Mouse (Mus musculus) neutrophil, adult 5-6 weeks (primary cell): Measurements from ENCODE around the gene Insm2. TPM values are rescaled to one million over a fixed set of nuclear protein-coding genes. Genes with fewer than 3 reads are reported as not detected.
"Not testable (repeated sequence)": the region's sequence is repeated elsewhere in the genome, so short reads cannot be mapped to it uniquely, and the experiment has no call there.

Source experiments
- ATAC-seq: fragments of 151-379, 151-347 bp; 2 replicates; pipeline ENCODE4 v1.8.0; 2017; ENCODE audit warnings: mild to moderate bottlenecking, moderate TSS enrichment; ENCODE audit not compliant: insufficient number of reproducible peaks, poor library complexity, low FRiP score, severe bottlenecking; ENCODE audit errors: extremely low read depth
- total RNA-seq: library from RNA; stranded (forward); fragments of 200-1000 nt; gene quantifications from 2 replicates; pipeline ENCODE4 v1.2.3, GENCODE M21; 2017

Gene Insm2
- 0.12 TPM in 1 of 2 replicates, not detected in the other for total RNA-seq

DNA sequence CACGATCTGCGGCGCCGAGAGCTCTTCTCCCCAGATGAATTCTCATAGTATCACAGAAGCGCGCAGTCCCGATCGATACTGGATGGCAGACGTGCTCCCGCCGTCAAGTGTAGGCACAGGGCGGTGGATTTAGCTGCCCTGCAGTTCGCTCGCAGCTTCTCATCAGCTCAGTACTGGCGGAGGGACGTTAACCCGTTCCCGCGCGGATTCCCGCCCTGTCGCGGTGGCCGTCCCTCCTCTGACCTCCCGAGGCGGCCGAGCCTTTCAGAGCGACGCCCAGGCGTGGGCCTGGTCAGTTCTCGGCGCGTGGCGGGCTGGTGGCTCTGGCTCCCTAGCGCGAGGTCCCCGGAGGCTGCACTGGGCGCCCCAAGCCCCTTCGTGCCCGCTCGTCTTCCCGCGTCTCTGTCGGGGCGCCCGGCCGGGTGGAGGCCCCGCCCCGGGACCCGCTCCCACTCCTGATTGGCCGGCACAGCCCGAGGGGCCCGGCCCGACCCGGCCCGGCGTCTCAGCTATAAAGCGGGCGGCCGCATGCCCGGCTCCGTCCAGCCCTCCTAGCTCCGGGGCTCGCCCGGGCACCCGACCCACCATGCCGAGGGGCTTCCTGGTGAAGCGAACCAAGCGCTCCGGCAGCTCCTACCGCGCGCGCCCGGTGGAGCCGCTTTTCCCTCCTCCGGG, at the start of gene Insm2:
Gene Insm2, plus strand, starts transcription at position 541 of the 675 bp plus-strand sequence.
- ATAC-seq, result no peak

DNA sequence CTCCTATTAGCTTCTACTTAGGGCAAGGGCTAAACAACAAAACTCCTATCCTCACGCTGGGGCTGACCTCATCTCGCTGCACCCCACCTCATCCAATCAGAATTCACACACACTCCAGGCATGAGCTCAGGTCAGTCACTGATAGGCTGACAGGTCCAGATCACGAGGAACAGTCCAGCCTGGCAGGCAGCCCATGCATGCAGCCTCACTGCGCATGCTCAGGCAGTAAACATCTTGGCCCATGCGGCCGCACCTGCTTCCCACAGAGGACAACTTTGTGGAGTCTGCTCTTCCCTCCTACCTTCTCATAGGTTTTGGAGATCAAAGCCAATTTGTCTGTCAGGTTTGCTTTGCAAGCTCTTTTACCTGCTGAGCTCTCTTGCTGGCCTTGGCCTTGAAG, 44.3 kb upstream of the Insm2 start:
- not testable (repeated sequence) for ATAC-seq

DNA sequence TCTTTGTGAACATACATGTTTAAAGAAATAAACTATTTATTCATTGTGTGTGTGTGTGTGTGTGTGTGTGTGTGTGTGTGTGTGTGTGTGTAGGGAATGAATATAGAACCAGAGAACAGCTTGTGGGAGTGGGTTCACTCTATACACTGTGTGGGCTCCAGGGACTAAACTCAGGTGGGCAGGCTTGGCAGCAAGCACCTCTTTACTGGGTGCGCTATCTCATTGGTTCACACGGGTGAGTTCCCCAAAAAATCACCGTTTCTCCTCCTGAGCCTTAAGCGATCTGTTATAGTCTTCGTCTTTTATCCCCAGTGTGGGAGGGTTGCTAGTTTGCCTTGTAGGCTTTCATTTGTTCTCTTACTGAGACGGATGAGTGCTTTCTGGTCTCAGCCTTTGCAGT, 41.4 kb upstream of the Insm2 start:
- ATAC-seq, result no peak

DNA sequence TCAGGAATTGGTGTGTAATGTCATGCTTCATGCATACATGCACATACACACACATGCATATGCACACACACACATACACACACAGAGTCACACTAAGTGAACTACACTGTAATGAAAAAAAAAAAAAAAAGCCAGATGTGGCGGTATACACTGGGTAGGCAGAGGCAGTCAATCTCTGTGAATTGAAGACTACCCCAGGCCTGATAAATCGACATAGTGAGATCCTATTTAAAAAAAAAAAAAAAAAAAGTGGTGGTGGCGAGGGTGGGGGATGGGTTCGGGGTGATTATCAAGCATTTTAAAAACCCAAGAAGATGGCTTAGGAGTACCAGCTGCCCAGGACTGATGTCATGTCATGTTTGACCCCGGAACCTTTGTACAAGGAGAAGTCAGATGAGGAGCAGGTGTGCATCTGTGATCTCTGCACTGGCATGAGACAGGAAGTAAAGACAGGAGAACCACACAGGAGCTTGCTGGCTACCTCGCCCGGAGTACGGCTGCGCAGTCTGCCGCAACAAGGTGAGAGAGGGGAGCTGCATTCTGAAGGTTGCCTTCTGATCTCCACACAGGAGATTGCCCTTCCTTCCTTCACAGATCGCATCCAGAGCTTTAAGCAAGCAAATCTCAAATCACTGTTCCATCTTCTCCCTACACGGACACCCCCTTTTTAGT, 39.9 kb upstream of the Insm2 start:
- ATAC-seq, result no peak

DNA sequence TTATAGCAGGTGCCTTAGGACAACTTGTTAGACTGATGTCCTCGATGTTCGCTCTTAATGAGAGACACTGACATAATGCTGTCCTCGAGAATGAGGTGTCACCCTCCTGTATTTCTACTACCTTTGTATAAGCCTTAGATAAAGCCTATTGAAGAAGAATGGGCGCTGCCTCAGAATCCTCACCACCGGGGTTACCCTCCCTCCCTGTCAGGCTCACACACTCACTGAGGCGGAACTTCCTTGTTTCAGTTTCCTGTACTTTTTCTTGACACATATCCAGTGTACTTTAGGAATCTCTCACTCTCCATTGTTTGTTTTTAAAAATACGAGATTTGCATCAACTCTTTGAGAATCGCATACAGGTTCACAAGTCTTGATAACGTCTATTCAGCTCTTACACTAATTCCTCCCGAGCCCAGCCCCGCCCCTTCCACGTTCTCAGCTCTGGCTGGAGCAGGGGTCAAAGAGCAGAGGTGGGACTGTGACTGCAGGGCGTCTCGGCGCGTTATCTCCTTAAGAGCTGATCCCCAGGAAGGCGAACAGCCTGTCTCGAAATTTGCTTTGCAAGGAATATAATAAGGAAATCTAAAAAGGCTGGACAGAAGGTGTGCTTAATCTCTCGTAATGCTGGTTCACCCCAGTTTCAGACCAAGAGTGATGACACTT, 39.1 kb upstream of the Insm2 start:
- ATAC-seq, result 0 out of 2 replicates have a peak, but pooled peaks have one; percentile 23

DNA sequence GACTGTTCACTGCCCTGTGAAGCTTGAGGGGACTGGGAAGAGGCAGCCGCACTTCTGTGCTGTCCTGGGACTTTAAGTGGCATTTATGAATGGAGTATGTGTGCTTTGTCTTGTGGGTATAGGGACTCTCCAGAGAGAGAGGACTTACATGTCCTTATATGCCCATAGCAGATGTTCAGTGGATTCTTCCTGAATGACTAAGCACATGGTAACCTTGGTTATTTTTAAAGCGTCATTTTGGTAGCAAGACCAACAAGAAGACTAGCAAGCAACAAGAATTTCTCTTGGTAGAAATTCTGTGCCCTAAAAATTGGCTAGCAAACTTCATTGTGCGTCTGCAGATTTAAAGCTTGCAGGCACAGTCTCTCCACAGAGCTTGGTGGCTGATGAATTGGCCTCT, 35.5 kb upstream of the Insm2 start:
- ATAC-seq, result no peak

DNA sequence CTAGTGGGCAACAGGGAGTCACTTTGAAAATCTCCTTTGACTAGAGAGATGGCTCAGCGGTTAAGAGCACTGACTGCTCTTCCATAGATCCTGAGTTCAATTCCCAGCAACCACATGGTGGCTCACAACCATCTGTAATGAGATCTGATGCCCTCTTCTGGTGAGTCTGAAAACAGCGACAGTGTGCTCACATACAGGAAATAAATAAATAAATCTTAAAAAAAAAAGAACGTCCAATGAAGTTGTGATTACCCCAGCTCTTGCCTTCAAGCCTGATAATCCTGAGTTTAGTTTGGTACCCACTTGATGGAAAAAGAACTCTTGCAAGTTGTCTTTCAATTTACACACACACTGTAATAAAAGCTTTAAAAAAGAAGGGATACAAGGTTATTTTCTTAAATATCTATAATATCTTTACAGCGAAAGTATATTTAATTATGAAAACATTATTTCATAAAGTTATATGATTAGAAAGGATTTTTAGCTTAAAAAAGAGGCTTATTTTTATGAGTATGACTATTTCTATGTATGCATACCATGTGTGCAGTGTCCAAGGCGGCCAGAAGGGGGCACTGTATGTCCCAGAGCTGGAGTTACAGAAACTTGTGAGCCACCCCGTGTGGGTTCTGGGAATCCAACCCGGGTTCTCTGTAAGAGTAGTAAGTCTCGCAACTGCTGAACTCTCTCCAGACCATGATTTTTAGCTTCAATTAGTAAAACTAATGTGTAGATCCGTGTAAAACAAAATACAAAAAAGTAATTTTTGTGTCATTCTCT, 34.9 kb upstream of the Insm2 start:
- ATAC-seq, result no peak

DNA sequence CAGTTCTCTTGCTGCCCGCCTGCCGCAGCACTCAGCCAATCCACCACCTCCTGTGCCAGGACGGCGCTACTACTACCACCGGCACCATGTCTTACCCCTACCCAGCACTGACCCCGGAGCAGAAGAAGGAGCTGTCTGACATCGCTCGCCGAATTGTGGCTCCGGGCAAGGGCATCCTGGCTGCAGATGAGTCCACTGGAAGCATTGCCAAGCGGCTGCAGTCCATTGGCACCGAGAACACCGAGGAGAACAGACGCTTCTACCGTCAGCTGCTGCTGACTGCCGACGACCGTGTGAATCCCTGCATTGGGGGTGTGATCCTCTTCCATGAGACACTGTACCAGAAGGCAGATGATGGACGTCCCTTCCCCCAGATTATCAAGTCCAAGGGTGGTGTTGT, 34.0 kb upstream of the Insm2 start, which contains the start of gene Aldoart2:
Gene Aldoart2, plus strand, starts transcription at position 34 of the 400 bp plus-strand sequence.
- no peak for ATAC-seq

DNA sequence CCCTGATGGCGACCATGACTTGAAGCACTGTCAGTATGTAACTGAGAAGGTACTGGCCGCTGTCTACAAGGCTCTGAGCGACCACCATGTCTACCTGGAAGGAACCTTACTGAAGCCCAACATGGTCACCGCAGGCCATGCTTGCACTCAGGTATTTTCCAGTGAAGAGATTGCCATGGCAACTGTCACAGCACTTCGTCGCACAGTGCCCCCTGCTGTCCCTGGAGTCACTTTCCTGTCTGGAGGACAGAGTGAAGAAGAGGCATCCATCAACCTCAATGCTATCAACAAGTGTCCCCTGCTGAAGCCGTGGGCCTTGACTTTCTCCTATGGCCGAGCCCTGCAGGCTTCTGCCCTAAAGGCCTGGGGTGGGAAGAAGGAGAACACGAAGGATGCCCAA, 33.4 kb upstream of the Insm2 start:
- ATAC-seq, result no peak

DNA sequence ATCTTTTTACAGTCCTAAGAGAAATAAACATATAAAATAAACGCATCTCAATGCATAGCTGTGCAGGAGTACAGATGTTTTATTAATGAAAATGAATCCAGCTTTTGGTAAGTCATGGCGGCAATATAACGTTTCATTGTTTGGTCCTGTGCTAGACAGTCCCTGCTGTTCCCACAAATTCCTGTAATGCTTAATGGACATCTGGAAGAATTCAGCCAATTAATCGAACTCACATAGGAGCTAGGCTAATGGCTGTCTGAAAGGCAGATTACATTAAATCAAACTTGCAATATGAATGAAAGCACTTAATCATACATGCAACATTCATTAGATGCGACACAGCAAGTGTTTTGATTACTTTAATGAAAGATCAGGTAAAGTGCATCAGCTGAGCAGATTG, 32.4 kb upstream of the Insm2 start:
- ATAC-seq, result no peak

DNA sequence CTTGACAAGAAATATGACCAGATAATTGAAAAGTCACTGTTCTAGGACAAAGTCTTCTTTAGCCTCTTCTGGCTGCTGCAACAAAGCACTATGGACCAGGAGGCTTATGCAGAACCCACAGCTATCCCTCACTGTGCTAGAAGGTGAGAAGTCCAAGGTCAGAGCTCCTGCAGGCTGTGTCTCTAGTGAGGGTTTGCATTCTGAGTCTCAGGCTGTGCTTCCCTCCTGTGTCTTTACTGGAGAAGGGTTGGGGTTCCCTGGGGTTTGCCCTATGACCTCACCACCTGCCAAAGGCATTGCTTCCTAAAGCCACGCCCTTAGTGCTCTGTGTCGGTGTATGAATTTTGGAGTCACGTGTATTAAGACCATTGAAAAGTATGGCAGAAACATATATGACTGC, 30.8 kb upstream of the Insm2 start:
- ATAC-seq, result no peak

DNA sequence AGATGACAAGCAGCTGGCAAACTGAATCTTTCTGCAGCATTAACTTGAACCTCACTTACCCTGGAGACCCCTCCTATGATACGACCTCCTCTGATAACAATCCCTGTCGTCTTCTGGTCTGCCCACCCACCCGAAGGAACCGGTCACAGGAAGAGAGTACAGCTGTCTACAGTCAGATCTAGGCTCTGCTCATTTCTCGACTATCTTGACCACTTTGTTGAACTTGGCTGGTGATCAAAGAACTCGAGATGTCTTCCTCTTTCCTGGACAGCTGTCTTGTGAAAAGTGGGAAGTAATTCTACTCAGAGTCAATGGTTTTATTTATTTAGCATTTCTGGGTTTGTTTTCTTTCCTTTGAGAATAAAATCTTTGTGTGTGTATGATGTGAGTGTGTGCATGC, 29.6 kb upstream of the Insm2 start:
- ATAC-seq, result no peak

DNA sequence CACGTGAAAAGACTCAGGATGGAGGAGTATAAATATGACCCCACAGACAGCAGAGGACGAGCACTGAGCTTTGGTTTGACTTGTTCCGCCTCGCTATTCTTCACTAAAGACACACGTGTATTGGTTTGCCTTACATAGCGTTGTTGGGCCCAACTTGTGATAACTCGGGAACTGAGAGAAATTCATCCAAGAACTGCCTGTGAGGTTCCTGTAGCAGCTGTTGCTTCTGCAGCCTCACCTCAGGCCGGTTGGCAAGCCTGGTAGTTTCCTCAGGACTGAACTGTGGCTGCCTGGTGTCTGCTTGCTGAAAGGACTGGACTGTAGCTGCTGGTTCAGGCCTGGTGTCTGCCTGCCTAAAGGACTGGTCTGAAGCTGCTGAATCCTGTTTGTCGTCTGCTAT, 28.6 kb upstream of the Insm2 start:
- no peak for ATAC-seq

DNA sequence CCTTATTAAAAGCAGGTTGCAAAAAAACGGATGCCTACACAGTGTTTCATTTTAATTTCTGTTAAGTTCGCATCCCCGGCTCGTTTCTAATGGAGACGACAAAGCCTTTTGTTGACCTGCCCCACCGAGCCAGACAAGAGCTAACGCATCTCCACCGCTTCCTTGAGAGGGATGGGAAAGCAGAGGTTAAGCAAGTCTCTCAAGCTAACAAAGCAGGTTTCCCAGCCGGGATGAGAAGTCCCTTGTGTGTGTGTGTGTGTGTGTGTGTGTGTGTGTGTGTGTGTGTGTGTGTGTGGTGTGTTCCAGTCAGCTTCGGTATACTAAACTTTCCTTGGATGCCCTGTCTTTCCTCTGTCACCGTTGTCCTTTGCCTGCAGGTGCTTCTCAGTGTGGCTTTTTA, 28.0 kb upstream of the Insm2 start:
- ATAC-seq, result no peak

DNA sequence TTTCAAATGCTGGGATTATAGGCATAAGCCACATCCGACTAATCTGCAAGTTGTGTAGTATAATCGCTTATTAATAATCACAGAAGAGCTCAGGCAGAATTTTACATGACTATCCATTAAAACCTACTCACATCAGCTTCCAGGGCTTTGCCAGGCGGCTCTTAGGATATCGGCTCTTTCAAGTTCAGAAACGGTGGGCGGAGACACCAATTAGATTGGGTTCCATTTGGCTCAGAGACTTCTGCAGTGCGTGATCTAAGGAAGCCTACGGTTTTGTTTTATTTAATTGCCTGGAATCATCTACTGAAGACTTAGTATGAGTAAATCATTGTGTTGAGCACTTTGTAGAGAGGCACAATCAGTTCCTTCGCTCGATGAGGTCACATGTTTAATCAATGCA, 27.6 kb upstream of the Insm2 start:
- ATAC-seq, result no peak

DNA sequence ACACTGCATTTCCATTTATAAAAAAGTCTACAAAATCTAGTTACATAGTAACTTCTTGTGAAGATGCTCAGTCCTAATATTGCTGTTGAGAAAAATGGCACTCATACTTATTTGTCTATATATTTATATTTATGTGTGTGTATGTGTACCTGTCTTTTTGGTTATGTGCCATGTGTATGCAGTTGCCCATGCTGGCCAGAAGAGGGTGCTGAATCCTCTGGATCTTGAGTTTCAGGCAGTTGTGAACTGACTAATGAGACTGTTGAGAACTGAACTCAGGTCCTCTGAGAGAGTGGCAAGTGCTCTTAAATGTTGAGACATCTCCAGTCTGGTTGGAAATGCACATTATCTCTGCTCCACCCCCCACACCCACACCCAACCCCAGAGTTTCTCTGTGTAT, 26.1 kb upstream of the Insm2 start:
- no peak for ATAC-seq

DNA sequence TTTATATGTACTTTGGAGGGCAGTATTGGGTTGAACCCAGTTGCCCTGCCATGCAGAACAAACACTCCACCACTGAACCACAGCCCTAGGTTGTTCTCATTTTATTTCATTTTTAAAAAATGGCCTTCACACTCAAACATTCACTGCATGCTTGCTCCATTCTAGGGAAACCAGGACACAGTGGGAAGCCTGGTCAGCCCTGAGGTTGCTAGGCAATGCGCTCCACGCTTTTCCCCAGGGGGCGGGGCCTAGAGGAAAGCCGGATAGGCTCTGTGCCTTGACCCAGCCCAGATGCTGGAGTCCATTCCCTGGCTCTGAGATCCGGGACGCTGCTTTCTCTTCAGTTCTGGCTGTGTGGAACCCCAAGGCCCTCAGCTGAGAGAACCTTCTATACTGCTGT, 25.4 kb upstream of the Insm2 start:
- ATAC-seq, result no peak

DNA sequence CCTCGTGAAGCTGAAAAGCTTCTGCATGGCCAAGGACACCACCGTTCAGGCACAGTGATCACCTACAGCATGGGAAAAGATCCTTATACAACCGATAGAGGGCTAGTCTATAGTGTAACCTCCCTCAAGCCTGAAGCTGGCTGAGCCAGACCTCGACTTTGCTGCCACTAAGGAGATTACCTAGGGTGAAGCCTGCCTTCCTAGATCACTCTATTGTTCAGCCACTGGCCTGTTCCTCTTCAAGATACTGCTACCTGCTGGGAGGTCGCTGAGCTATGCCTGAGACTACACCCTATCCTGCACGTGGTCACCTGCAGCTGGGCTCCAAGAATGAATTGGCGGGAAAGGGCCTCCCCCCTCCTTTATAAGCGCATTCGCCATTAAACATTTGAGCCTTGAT, 12.3 kb upstream of the Insm2 start:
- ATAC-seq, result not testable (repeated sequence)

DNA sequence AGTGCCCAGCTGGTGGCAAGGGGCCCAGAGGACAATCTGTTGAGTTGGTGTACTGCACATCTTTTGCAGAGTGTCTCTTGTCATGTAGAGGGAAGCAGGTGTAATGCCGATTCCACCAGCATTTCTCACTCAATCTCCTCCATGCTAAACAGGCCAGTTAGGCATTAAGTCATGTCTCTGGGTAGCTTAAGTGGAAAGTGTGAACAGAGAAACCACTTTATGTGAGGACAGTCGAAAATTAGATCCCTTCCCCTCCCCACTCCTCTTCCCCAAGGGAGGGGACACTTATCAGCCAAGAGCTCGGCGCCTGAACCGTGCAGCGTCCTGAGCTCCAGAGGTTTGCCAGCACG, 715 bp upstream of the Insm2 start:
- no peak for ATAC-seq
